Comparison of ENCODE assay signal across 8 mouse cellular contexts in genomic region chr2:92486403-92486802, GRCm38 (mm10). TPM values are rescaled to one million over a fixed set of nuclear protein-coding genes. Genes with fewer than 3 reads are reported as not detected.
DNase-seq lines count a peak whose midpoint lies in the region; ATAC-seq lines count a peak whose summit lies in the region.

No protein-coding gene starts in this region.

- H3K4me3 ChIP-seq in intestine, embryonic 14.5 days (ENCODE audit: low read depth, low read length): no peak overlapping the region

- peaks cover 15% of the 10 kb centered on the region for H3K4me1 ChIP-seq in intestine, embryonic 14.5 days (replicated peaks; ENCODE audit: control insufficient read depth, insufficient read depth, low read length)

- peak; percentile 68 to 94 for DNase-seq in adrenal gland, adult (ENCODE audit: inconsistent age in 2 of 2, low spot score in 1 of 2)
- peak; percentile 93 for DNase-seq in embryo, embryonic 10 days (ENCODE audit: low spot score)
- DNase-seq in gastrocnemius, postnatal 14 days: peak; percentile 69
- peak; percentile 94 for DNase-seq in intestine, embryonic 14.5 days (ENCODE audit: low spot score)
- peak; percentile 80 to 90 for DNase-seq in left cerebral cortex, postnatal 14 days (ENCODE audit: low spot score in 2 of 2)
- peak; percentile 65 to 68 for DNase-seq in right cerebral cortex, postnatal 36 days (ENCODE audit: low spot score in 2 of 2)
- DNase-seq in urinary bladder, postnatal 4 days (ENCODE audit: low spot score in 2 of 2): peak; percentile 66 to 87

- H3K4me2 ChIP-seq in intestine, embryonic 14.5 days (ENCODE audit: low read length): peak overlapping the region; percentile 32

- WGBS in intestine, embryonic 14.5 days: 2% methylated on average over 11 of the region's 11 CpGs

- ATAC-seq in intestine, embryonic 14.5 days (replicated peaks; ENCODE audit: low FRiP score, low TSS enrichment, low read depth): 0 out of 2 replicates have a peak, but pooled peaks have one; percentile 40
- ATAC-seq in megakaryocyte-erythroid progenitor cell, adult 5-6 weeks (replicated peaks; ENCODE audit: low FRiP score, low TSS enrichment, poor library complexity, severe bottlenecking): peak; percentile 65; the same call in 1 of the 2 replicates

- no peaks in the 10 kb centered on the region for H3K9me3 ChIP-seq in intestine, embryonic 14.5 days (ENCODE audit: control insufficient read depth, low read length)

- peaks cover 41% of the 10 kb centered on the region for H3K27me3 ChIP-seq in intestine, embryonic 14.5 days (replicated peaks; ENCODE audit: control insufficient read depth, insufficient read depth, low read length)

- H3K36me3 ChIP-seq in intestine, embryonic 14.5 days (ENCODE audit: control insufficient read depth, insufficient read depth, low read length): no peaks in the 10 kb centered on the region

- intact Hi-C loops in gastrocnemius, postnatal 14 days (cut with DNase I; ENCODE audit: low total_unique reads): loop anchor here (5.0 to 10.0 kb wide), 2 partner anchors 118 to 326 kb away; no protein-coding TSS in a partner anchor
- intact Hi-C loops in left cerebral cortex, postnatal 14 days (cut with DNase I): loop anchor here (2.0 to 5.0 kb wide), 3 partner anchors 112 to 354 kb away; partner anchors contain the start of gene Chst1

- no peak overlapping the region for H3K9ac ChIP-seq in intestine, embryonic 14.5 days (ENCODE audit: low read length)

- no peak overlapping the region for H3K27ac ChIP-seq in intestine, embryonic 14.5 days (ENCODE audit: low read depth)

RNA-seq across cellular contexts. Expression of gene Slc35c1, which starts 26.1 kb away (rescaled TPM):
- total RNA-seq in gastrocnemius, postnatal 14 days (2021): 1 to 10 TPM; 4.4 to 6.4 TPM
- 26.8 and 30.2 TPM in 2 replicates for polyA plus RNA-seq in intestine, embryonic 14.5 days (2014; fragmentation: Nextera tagmentation; extraction: Ambion mirVana)
- 10 to 100 TPM; 20.5 to 22.1 TPM for total RNA-seq in left cerebral cortex, postnatal 14 days (2021)
- 27.9 and 29.0 TPM in 2 replicates for total RNA-seq in megakaryocyte-erythroid progenitor cell, adult 5-6 weeks (2014; fragmentation: Nextera tagmentation)
- 8.4 and 9.6 TPM in 2 replicates for total RNA-seq in megakaryocyte-erythroid progenitor cell, adult 5-6 weeks (2017)

RNA-seq across cellular contexts. Expression of gene Cry2, which starts 52.6 kb away (rescaled TPM):
- 10 to 100 TPM; 22.7 to 27.3 TPM for total RNA-seq in gastrocnemius, postnatal 14 days (2021)
- polyA plus RNA-seq in intestine, embryonic 14.5 days (2014; fragmentation: Nextera tagmentation; extraction: Ambion mirVana): 16.7 and 18.2 TPM in 2 replicates
- 100 to 1,000 TPM; 109 to 116 TPM for total RNA-seq in left cerebral cortex, postnatal 14 days (2021)
- total RNA-seq in megakaryocyte-erythroid progenitor cell, adult 5-6 weeks (2014; fragmentation: Nextera tagmentation): 16.1 and 21.0 TPM in 2 replicates
- total RNA-seq in megakaryocyte-erythroid progenitor cell, adult 5-6 weeks (2017): 8.4 and 9.6 TPM in 2 replicates
